Mouse (Mus musculus): ENCODE measurements around the gene Arhgef25. TPM values are rescaled to one million over a fixed set of nuclear protein-coding genes. Genes with fewer than 3 reads are reported as not detected.

Arhgef25 gene
- polyA plus RNA-seq, 1 experiment from 2014 or later: 31.6 TPM

Other genes starting within 250 kb of the Arhgef25 start
- 58.8 and 63.2 TPM in 2 replicates for gene Ctdsp2, start 211.4 kb downstream of the Arhgef25 start, polyA plus RNA-seq (2014; fragmentation: Nextera tagmentation; extraction: Ambion mirVana)
- gene Avil, start 189.4 kb downstream of the Arhgef25 start, polyA plus RNA-seq (2014; fragmentation: Nextera tagmentation; extraction: Ambion mirVana): 0.08 and 0.32 TPM in 2 replicates
- 91.2 and 93.8 TPM in 2 replicates for gene Tsfm, start 159.2 kb downstream of the Arhgef25 start, polyA plus RNA-seq (2014; fragmentation: Nextera tagmentation; extraction: Ambion mirVana)
- 42.5 and 44.0 TPM in 2 replicates for gene Mettl1, start 148.7 kb downstream of the Arhgef25 start, polyA plus RNA-seq (2014; fragmentation: Nextera tagmentation; extraction: Ambion mirVana)
- gene Eef1akmt3, start 148.6 kb downstream of the Arhgef25 start, polyA plus RNA-seq (2014; fragmentation: Nextera tagmentation; extraction: Ambion mirVana): 0.11 TPM in 1 of 2 replicates, not detected in the other
- 0.23 TPM in 1 of 2 replicates, not detected in the other for gene Cyp27b1, start 141.8 kb downstream of the Arhgef25 start, polyA plus RNA-seq (2014; fragmentation: Nextera tagmentation; extraction: Ambion mirVana)
- gene March9, start 129.9 kb downstream of the Arhgef25 start, polyA plus RNA-seq (2014; fragmentation: Nextera tagmentation; extraction: Ambion mirVana): 2.7 and 3.7 TPM in 2 replicates
- gene Cdk4, start 126.5 kb downstream of the Arhgef25 start, polyA plus RNA-seq (2014; fragmentation: Nextera tagmentation; extraction: Ambion mirVana): 2,945 and 3,022 TPM in 2 replicates
- 144 and 159 TPM in 2 replicates for gene Tspan31, start 119.8 kb downstream of the Arhgef25 start, polyA plus RNA-seq (2014; fragmentation: Nextera tagmentation; extraction: Ambion mirVana)
- gene Agap2, start 114.8 kb downstream of the Arhgef25 start, polyA plus RNA-seq (2014; fragmentation: Nextera tagmentation; extraction: Ambion mirVana): 0.47 and 0.64 TPM in 2 replicates
- 51.1 and 57.9 TPM in 2 replicates for gene Os9, start 69.0 kb downstream of the Arhgef25 start, polyA plus RNA-seq (2014; fragmentation: Nextera tagmentation; extraction: Ambion mirVana)
- gene B4galnt1, start 24.9 kb downstream of the Arhgef25 start, polyA plus RNA-seq (2014; fragmentation: Nextera tagmentation; extraction: Ambion mirVana): 7.8 and 8.4 TPM in 2 replicates
- gene Slc26a10, start 9.4 kb downstream of the Arhgef25 start, polyA plus RNA-seq (2014; fragmentation: Nextera tagmentation; extraction: Ambion mirVana): 0.93 and 1.1 TPM in 2 replicates
- gene Dtx3, start 5.6 kb upstream of the Arhgef25 start, polyA plus RNA-seq (2014; fragmentation: Nextera tagmentation; extraction: Ambion mirVana): 157 and 170 TPM in 2 replicates
- 16.4 and 17.2 TPM in 2 replicates for gene Pip4k2c, start 21.5 kb upstream of the Arhgef25 start, polyA plus RNA-seq (2014; fragmentation: Nextera tagmentation; extraction: Ambion mirVana)
- gene Kif5a, start 73.3 kb upstream of the Arhgef25 start, polyA plus RNA-seq (2014; fragmentation: Nextera tagmentation; extraction: Ambion mirVana): 21.7 and 23.6 TPM in 2 replicates
- gene Dctn2, start 76.3 kb upstream of the Arhgef25 start, polyA plus RNA-seq (2014; fragmentation: Nextera tagmentation; extraction: Ambion mirVana): 202 and 207 TPM in 2 replicates
- 22.6 and 24.0 TPM in 2 replicates for gene Mbd6, start 98.9 kb upstream of the Arhgef25 start, polyA plus RNA-seq (2014; fragmentation: Nextera tagmentation; extraction: Ambion mirVana)
- 191 and 195 TPM in 2 replicates for gene Mars, start 121.7 kb upstream of the Arhgef25 start, polyA plus RNA-seq (2014; fragmentation: Nextera tagmentation; extraction: Ambion mirVana)
- gene Arhgap9, start 131.9 kb upstream of the Arhgef25 start, polyA plus RNA-seq (2014; fragmentation: Nextera tagmentation; extraction: Ambion mirVana): 0.88 and 1.7 TPM in 2 replicates
- 6.1 and 6.5 TPM in 2 replicates for gene Gli1, start 151.9 kb upstream of the Arhgef25 start, polyA plus RNA-seq (2014; fragmentation: Nextera tagmentation; extraction: Ambion mirVana)
- 0.05 and 0.07 TPM in 2 replicates for gene Inhbe, start 164.3 kb upstream of the Arhgef25 start, polyA plus RNA-seq (2014; fragmentation: Nextera tagmentation; extraction: Ambion mirVana)
- not detected in 2 replicates for gene Inhbc, start 180.3 kb upstream of the Arhgef25 start, polyA plus RNA-seq (2014; fragmentation: Nextera tagmentation; extraction: Ambion mirVana)
- 34.7 and 44.6 TPM in 2 replicates for gene R3hdm2, start 190.2 kb upstream of the Arhgef25 start, polyA plus RNA-seq (2014; fragmentation: Nextera tagmentation; extraction: Ambion mirVana)

All from forebrain, embryonic 11.5 days (tissue).